Mouse (Mus musculus): ENCODE measurements around the gene Arhgef10l.

The Arhgef10l gene

GRCm38 (mm10) chr4:140624087-140624467 lies 41.7 kb downstream of the Arhgef10l start:
- in situ Hi-C loops (cut with MboI; ENCODE audit: low pct_unique_long_range_greater_than_20kb in 1 of 2, low sequenced_read_pairs in 2 of 2, unreplicated experiment in 1 of 2) = no loop called here

- in situ Hi-C loops (cut with MboI; ENCODE audit: low pct_unique_long_range_greater_than_20kb in 1 of 2, low sequenced_read_pairs in 2 of 2, unreplicated experiment in 1 of 2) = no loop called here
These were observed 43.0 kb downstream of the Arhgef10l start for GRCm38 (mm10) chr4:140622819-140623218.

GRCm38 (mm10) chr4:140620496-140620895 lies 45.3 kb downstream of the Arhgef10l start:
- in situ Hi-C loops (cut with MboI; ENCODE audit: low pct_unique_long_range_greater_than_20kb in 1 of 2, low sequenced_read_pairs in 2 of 2, unreplicated experiment in 1 of 2) = no loop called here

GRCm38 (mm10) chr4:140617391-140618385 lies 48.1 kb downstream of the Arhgef10l start:
- in situ Hi-C loops (cut with MboI; ENCODE audit: low pct_unique_long_range_greater_than_20kb in 1 of 2, low sequenced_read_pairs in 2 of 2, unreplicated experiment in 1 of 2) = no loop called here

GRCm38 (mm10) chr4:140616894-140617293 lies 48.9 kb downstream of the Arhgef10l start:
- in situ Hi-C loops (cut with MboI; ENCODE audit: low pct_unique_long_range_greater_than_20kb in 1 of 2, low sequenced_read_pairs in 2 of 2, unreplicated experiment in 1 of 2) = no loop called here

GRCm38 (mm10) chr4:140616196-140616595 lies 49.6 kb downstream of the Arhgef10l start:
- in situ Hi-C loops (cut with MboI; ENCODE audit: low pct_unique_long_range_greater_than_20kb in 1 of 2, low sequenced_read_pairs in 2 of 2, unreplicated experiment in 1 of 2) = no loop called here

- in situ Hi-C loops (cut with MboI; ENCODE audit: low pct_unique_long_range_greater_than_20kb in 1 of 2, low sequenced_read_pairs in 2 of 2, unreplicated experiment in 1 of 2) = no loop called here
These were observed 50.0 kb downstream of the Arhgef10l start for GRCm38 (mm10) chr4:140615771-140616170.

- in situ Hi-C loops (cut with MboI; ENCODE audit: low pct_unique_long_range_greater_than_20kb in 1 of 2, low sequenced_read_pairs in 2 of 2, unreplicated experiment in 1 of 2) = no loop called here
These were observed 51.3 kb downstream of the Arhgef10l start for GRCm38 (mm10) chr4:140614553-140614952.

GRCm38 (mm10) chr4:140614145-140614544 lies 51.7 kb downstream of the Arhgef10l start:
- in situ Hi-C loops (cut with MboI; ENCODE audit: low pct_unique_long_range_greater_than_20kb in 1 of 2, low sequenced_read_pairs in 2 of 2, unreplicated experiment in 1 of 2) = no loop called here

- in situ Hi-C loops (cut with MboI; ENCODE audit: low pct_unique_long_range_greater_than_20kb in 1 of 2, low sequenced_read_pairs in 2 of 2, unreplicated experiment in 1 of 2) = no loop called here
These were observed 54.8 kb downstream of the Arhgef10l start for GRCm38 (mm10) chr4:140610841-140611609.

GRCm38 (mm10) chr4:140608228-140608720 lies 57.5 kb downstream of the Arhgef10l start:
- in situ Hi-C loops (cut with MboI; ENCODE audit: low pct_unique_long_range_greater_than_20kb in 1 of 2, low sequenced_read_pairs in 2 of 2, unreplicated experiment in 1 of 2) = no loop called here

GRCm38 (mm10) chr4:140606779-140607178 lies 59.0 kb downstream of the Arhgef10l start:
- in situ Hi-C loops (cut with MboI; ENCODE audit: low pct_unique_long_range_greater_than_20kb in 1 of 2, low sequenced_read_pairs in 2 of 2, unreplicated experiment in 1 of 2) = no loop called here

- in situ Hi-C loops (cut with MboI; ENCODE audit: low pct_unique_long_range_greater_than_20kb in 1 of 2, low sequenced_read_pairs in 2 of 2, unreplicated experiment in 1 of 2) = no loop called here
These were observed 59.6 kb downstream of the Arhgef10l start for GRCm38 (mm10) chr4:140606197-140606596.

GRCm38 (mm10) chr4:140605790-140606189 lies 60.0 kb downstream of the Arhgef10l start:
- in situ Hi-C loops (cut with MboI; ENCODE audit: low pct_unique_long_range_greater_than_20kb in 1 of 2, low sequenced_read_pairs in 2 of 2, unreplicated experiment in 1 of 2) = no loop called here

GRCm38 (mm10) chr4:140605247-140605646 lies 60.6 kb downstream of the Arhgef10l start:
- in situ Hi-C loops (cut with MboI; ENCODE audit: low pct_unique_long_range_greater_than_20kb in 1 of 2, low sequenced_read_pairs in 2 of 2, unreplicated experiment in 1 of 2) = no loop called here

GRCm38 (mm10) chr4:140604541-140604940 lies 61.3 kb downstream of the Arhgef10l start:
- in situ Hi-C loops (cut with MboI; ENCODE audit: low pct_unique_long_range_greater_than_20kb in 1 of 2, low sequenced_read_pairs in 2 of 2, unreplicated experiment in 1 of 2) = no loop called here

GRCm38 (mm10) chr4:140602022-140602421 lies 63.8 kb downstream of the Arhgef10l start:
- in situ Hi-C loops (cut with MboI; ENCODE audit: low pct_unique_long_range_greater_than_20kb in 1 of 2, low sequenced_read_pairs in 2 of 2, unreplicated experiment in 1 of 2) = no loop called here

GRCm38 (mm10) chr4:140601153-140601552 lies 64.7 kb downstream of the Arhgef10l start:
- in situ Hi-C loops (cut with MboI; ENCODE audit: low pct_unique_long_range_greater_than_20kb in 1 of 2, low sequenced_read_pairs in 2 of 2, unreplicated experiment in 1 of 2) = no loop called here

GRCm38 (mm10) chr4:140598846-140599245 lies 67.0 kb downstream of the Arhgef10l start:
- in situ Hi-C loops (cut with MboI; ENCODE audit: low pct_unique_long_range_greater_than_20kb in 1 of 2, low sequenced_read_pairs in 2 of 2, unreplicated experiment in 1 of 2) = loop anchor here (5.0 to 10.0 kb wide), 2 partner anchors 68 to 146 kb away; partner anchors contain the start of genes Arhgef10l (in 1 of the 2) and Padi6 (in 1 of the 2)
